Mouse (Mus musculus) layer of hippocampus, adult 2 months (tissue): ENCODE data around the gene Rab30. TPM values are rescaled to one million over a fixed set of nuclear protein-coding genes. Genes with fewer than 3 reads are reported as not detected.

Source experiments
- DNase-seq, 2 experiments: peaks; one replicate each; pipeline ENCODE4 v3.0.0; 2022; ENCODE audit warnings: low spot score in 2 of 2
- H3K27ac ChIP-seq: fragments of 200-600 bp; 2 replicates; pipeline ENCODE4 v1.8.1; 2022
- H3K4me3 ChIP-seq: fragments of 200-600 bp; 2 replicates; pipeline ENCODE4 v1.8.1; 2022; ENCODE audit warnings: mild to moderate bottlenecking
- CTCF ChIP-seq: fragments of 200-600 bp; conservative IDR thresholded peaks from 2 replicates; pipeline ENCODE4 v1.8.1; 2022; ENCODE audit warnings: antibody characterized with exemption, mild to moderate bottlenecking, moderate library complexity
- total RNA-seq, 2 experiments: library from RNA; stranded (reverse); gene quantifications; 2 replicates each; pipeline ENCODE4 v1.2.3; 2021

Gene Rab30
- total RNA-seq, 2 experiments from 2014 or later = 41.2 to 47.2 TPM

DNA sequence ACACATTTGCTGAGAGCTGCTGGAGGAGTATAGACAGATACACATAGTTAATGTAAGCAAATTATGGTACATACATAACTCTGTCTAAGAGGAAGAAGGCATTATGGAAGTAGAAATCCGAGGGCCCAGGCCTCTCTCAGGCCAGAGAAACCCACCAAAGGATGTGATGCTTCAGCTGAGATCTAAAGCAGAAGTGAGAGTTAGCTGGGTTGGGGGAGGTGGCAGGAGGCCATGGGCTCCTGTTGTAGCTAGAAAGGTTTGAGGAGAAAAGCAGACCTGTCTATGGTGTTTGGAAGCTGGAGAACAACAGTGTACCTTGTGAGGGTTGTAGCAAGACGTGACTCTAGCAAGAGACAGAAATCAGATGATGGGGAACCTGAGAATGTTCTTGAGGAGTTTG, 75.8 kb downstream of the Rab30 start:
- Histone ChIP-seq H3K27ac (no peak overlapping the region), H3K4me3 (no peak overlapping the region)
- no peak for DNase-seq
- no peak for TF ChIP-seq CTCF

GRCm38 (mm10) chr7:92817886-92818285, 76.5 kb downstream of the Rab30 start:
- Histone ChIP-seq H3K4me3 (no peak overlapping the region), H3K27ac (no peak overlapping the region)
- TF ChIP-seq CTCF = no peak

GRCm38 (mm10) chr7:92819656-92820055, 78.3 kb downstream of the Rab30 start:
- Histone ChIP-seq H3K4me3 (no peak overlapping the region), H3K27ac (no peak overlapping the region)
- DNase-seq = no peak
- TF ChIP-seq CTCF = no peak

More at GRCm38 (mm10) chr7:92817886-92818285, 76.5 kb downstream of the Rab30 start:
- no peak for DNase-seq

- Histone ChIP-seq H3K4me3 (no peak overlapping the region), H3K27ac (no peak overlapping the region)
- DNase-seq = no peak
- no peak for TF ChIP-seq CTCF
Observed at GRCm38 (mm10) chr7:92820410-92820809, 79.0 kb downstream of the Rab30 start.

- peak overlapping the region; percentile 32; the same call in 1 of the 2 replicates for H3K27ac ChIP-seq
- no peak overlapping the region for H3K4me3 ChIP-seq
- no peak for TF ChIP-seq CTCF
- no peak for DNase-seq
Observed at GRCm38 (mm10) chr7:92820941-92821465, 79.6 kb downstream of the Rab30 start.

GRCm38 (mm10) chr7:92821871-92822270, 80.5 kb downstream of the Rab30 start:
- Histone ChIP-seq H3K27ac (no peak overlapping the region), H3K4me3 (no peak overlapping the region)
- no peak for TF ChIP-seq CTCF
- no peak for DNase-seq

- no peak for TF ChIP-seq CTCF
- no peak overlapping the region for H3K4me3 ChIP-seq
- no peak for DNase-seq
- no peak overlapping the region for H3K27ac ChIP-seq
Observed at GRCm38 (mm10) chr7:92822409-92823101, 81.2 kb downstream of the Rab30 start.

- no peak for DNase-seq
- H3K27ac ChIP-seq = no peak overlapping the region
- no peak for TF ChIP-seq CTCF
- no peak overlapping the region for H3K4me3 ChIP-seq
Observed at GRCm38 (mm10) chr7:92826248-92826647, 84.8 kb downstream of the Rab30 start.

DNA sequence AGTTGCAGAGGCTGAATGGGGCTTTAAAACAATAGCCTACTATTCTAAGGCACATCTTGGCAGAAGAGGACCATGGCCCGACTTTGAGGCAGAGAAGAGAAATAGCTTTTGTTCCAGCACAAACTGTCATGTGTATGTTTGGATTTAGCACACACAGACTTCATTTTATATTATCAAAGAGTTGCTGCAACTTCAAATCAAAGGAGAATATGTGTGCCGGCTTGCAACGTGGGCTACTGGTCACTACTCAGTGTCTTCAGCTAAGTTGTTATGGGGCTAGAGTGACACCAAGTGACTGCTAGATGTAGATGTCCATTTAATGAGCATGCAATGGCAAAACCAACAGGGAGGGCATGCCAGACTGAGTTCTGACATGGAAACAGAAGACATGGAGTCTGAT, 86.6 kb downstream of the Rab30 start:
- TF ChIP-seq CTCF = peak; percentile 70
- Histone ChIP-seq H3K4me3 (no peak overlapping the region), H3K27ac (no peak overlapping the region)
- no peak for DNase-seq

GRCm38 (mm10) chr7:92832395-92832794, 91.0 kb downstream of the Rab30 start:
- Histone ChIP-seq H3K4me3 (no peak overlapping the region), H3K27ac (no peak overlapping the region)
- TF ChIP-seq CTCF = no peak
- no peak for DNase-seq

DNA sequence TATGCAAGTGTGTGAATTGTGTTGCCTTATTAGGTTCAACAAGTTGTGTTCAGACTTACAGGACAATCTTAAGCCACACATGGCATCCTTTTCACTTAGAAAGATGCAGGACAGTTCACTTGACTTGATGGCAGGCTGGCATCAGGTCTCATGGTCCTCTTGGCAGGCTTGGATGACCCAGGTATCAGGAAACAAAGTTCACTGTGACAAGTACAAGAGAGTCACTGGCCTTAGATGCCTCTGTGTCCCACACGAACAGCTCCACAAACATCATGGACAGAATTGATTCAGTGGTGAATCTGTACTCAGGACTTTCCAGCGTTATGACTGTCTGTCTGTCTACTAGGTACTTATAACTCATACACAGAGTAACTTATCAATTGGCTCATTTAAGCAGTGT, 93.0 kb downstream of the Rab30 start:
- Histone ChIP-seq H3K27ac (no peak overlapping the region), H3K4me3 (no peak overlapping the region)
- DNase-seq = no peak
- TF ChIP-seq CTCF = no peak

DNA sequence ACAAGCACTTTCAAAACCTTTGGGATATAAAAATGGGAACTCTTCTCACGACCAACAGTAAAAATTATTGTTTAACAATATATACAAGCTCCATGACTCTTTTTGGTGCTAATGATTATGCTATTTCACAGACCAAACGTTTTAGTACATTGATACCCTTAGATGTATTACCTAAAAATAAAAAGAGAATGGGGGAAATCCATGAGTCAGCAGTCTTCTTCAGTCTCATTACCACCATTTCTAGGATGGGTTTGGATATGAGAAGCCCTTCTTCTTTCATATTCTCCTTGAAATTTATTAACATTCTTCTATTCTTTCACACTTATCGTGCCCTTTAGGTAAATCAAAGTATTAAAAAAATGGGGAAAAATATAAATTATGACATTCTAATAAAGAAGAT, 95.0 kb downstream of the Rab30 start:
- no peak overlapping the region for H3K4me3 ChIP-seq
- TF ChIP-seq CTCF = no peak
- H3K27ac ChIP-seq = no peak overlapping the region
- no peak for DNase-seq

DNA sequence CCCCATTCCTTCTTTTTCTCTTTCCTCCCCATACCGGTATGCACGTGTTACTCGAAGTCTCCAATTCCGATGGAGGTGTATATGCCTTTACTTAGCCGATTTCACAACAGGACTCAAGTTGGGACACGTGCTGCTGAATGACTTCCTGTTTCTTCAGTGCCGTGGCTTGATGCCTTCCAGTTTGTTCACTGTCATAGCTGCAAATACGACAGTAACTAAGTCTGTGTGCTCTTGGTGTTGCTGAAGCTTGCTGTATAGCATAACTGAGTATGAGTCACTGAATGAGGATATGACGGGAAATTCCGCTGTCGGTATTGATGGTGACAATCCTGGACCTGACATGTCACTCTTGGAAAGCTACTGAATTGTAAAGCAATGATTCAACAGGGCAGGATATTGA, 95.8 kb downstream of the Rab30 start:
- TF ChIP-seq CTCF = no peak
- Histone ChIP-seq H3K27ac (no peak overlapping the region), H3K4me3 (no peak overlapping the region)
- DNase-seq = no peak

GRCm38 (mm10) chr7:92837907-92838306, 96.5 kb downstream of the Rab30 start:
- DNase-seq = no peak
- peak; percentile 63 for TF ChIP-seq CTCF
- no peak overlapping the region for H3K27ac ChIP-seq
- H3K4me3 ChIP-seq = no peak overlapping the region
